ENCODE assay signal across 8 mouse cellular contexts in the genomic region with DNA sequence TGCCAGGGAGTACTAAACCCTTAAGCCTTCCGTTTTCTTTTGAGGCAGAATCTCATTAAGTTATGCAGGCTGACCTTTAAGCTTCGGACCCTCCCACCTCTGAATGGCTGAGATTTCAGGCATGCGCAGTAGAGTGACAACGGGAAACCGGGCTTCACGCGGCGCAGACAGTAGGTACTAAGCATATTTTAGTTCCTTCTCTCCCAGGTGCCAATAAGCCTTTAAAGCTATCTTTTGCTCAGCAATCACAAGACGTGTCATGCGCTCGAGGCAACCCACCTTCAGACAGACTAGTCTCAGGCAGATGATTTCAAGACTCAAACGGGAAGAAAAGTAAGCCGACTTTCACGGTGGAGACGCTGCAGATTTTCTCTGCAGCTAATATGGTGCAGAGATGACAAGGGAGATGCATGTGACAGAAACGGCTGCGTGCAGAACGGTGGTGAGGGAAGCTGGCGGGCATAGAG. TPM values are rescaled to one million over a fixed set of nuclear protein-coding genes. Genes with fewer than 3 reads are reported as not detected.
DNase-seq lines count a peak whose midpoint lies in the region; ATAC-seq and TF ChIP-seq lines count a peak whose summit lies in the region.

No protein-coding gene starts in this region.

- DNase-seq in spleen, adult 2 months (ENCODE audit: low read depth in 1 of 2, low spot score in 2 of 2) = no peak
- DNase-seq in spleen, postnatal 4 days (ENCODE audit: low spot score in 2 of 2) = no peak
- DNase-seq in embryo, embryonic 11.5 days (ENCODE audit: low read depth, low spot score) = peak; percentile 54
- DNase-seq in heart, postnatal 10 days = peak; percentile 46 to 64
- DNase-seq in kidney, postnatal 4 days = peak; percentile 73 to 83
- DNase-seq in liver, embryonic 13.5 days = no peak

- no peaks in the 10 kb centered on the region for H3K36me3 ChIP-seq in spleen, adult 2 months (ENCODE audit: control insufficient read depth, insufficient read depth, low read length)
- H3K36me3 ChIP-seq in liver, embryonic 13.5 days = no peaks in the 10 kb centered on the region

- peak overlapping the region; percentile 32 for H3K4me3 ChIP-seq in spleen, adult 2 months (ENCODE audit: extremely low read depth, insufficient read depth, insufficient read length)
- H3K4me3 ChIP-seq in liver, embryonic 13.5 days (replicated peaks) = peak overlapping the region; percentile 36
- H3K4me3 ChIP-seq in olfactory bulb, adult 2 months (ENCODE audit: insufficient read depth, low read depth, low read length) = peak overlapping the region; percentile 41

- 19% methylated on average over 19 of the region's 19 CpGs for WGBS in spleen, adult 2 months
- WGBS in liver, embryonic 13.5 days (ENCODE audit: insufficient replicate concordance) = 2% methylated on average over 19 of the region's 19 CpGs
- under 1% methylated on average over 19 of the region's 19 CpGs for WGBS in olfactory bulb, adult 2 months

- TF ChIP-seq CTCF in spleen, adult 2 months (IDR thresholded peaks at IDR 0.05; ENCODE audit: extremely low read depth, insufficient read depth, insufficient read length, insufficient replicate concordance) = no peak
- TF ChIP-seq CTCF in olfactory bulb, adult 2 months (IDR thresholded peaks at IDR 0.05; ENCODE audit: insufficient read depth, low read depth, low read length) = no peak

- no peak for ATAC-seq in liver, embryonic 13.5 days (ENCODE audit: low read depth)
- no peak for ATAC-seq in erythroblast, adult 5-6 weeks (replicated peaks; ENCODE audit: low FRiP score, poor library complexity, severe bottlenecking)

- H3K9me3 ChIP-seq in liver, embryonic 13.5 days (replicated peaks) = no peaks in the 10 kb centered on the region

- H3K9ac ChIP-seq in liver, embryonic 13.5 days = no peak overlapping the region

- no peak for TF ChIP-seq POLR2A in spleen, adult 2 months (IDR thresholded peaks at IDR 0.05; ENCODE audit: low read depth, low read length)
- TF ChIP-seq POLR2A in olfactory bulb, adult 2 months (IDR thresholded peaks at IDR 0.05; ENCODE audit: insufficient read depth, low read depth, low read length) = no peak

- no peaks in the 10 kb centered on the region for H3K4me1 ChIP-seq in spleen, adult 2 months (ENCODE audit: control insufficient read depth, insufficient read depth, insufficient read length)
- H3K4me1 ChIP-seq in liver, embryonic 13.5 days (replicated peaks) = peaks cover 3% of the 10 kb centered on the region; the same call in 1 of the 2 replicates
- peaks cover 3% of the 10 kb centered on the region; the same call in 1 of the 2 replicates for H3K4me1 ChIP-seq in olfactory bulb, adult 2 months (ENCODE audit: control insufficient read depth, insufficient read depth, low read length)

- no peak overlapping the region for H3K27ac ChIP-seq in spleen, adult 2 months (ENCODE audit: insufficient read depth, low read length)
- H3K27ac ChIP-seq in liver, embryonic 13.5 days = no peak overlapping the region
- H3K27ac ChIP-seq in olfactory bulb, adult 2 months (ENCODE audit: insufficient read depth, low read depth, low read length) = no peak overlapping the region

- intact Hi-C loops in heart, postnatal 10 days (cut with DNase I) = no loop called here

- H3K27me3 ChIP-seq in spleen, adult 2 months (ENCODE audit: control insufficient read depth, insufficient read depth, low read length) = no peaks in the 10 kb centered on the region
- peaks cover 37% of the 10 kb centered on the region for H3K27me3 ChIP-seq in liver, embryonic 13.5 days

- peak overlapping the region; percentile 59 for H3K4me2 ChIP-seq in liver, embryonic 13.5 days

RNA-seq across cellular contexts. Expression of a gene that starts 9.4 kb away (rescaled TPM):
- 37.2 and 41.9 TPM in 2 replicates for polyA plus RNA-seq in spleen, adult 2 months (2012; rRNA removed)
- 10 to 100 TPM; 33.9 to 41.2 TPM for total RNA-seq in heart, postnatal 10 days (2021)
- 2.8 and 3.1 TPM in 2 replicates for polyA plus RNA-seq in liver, embryonic 13.5 days (2015; fragmentation: Nextera tagmentation; extraction: Ambion mirVana)
- polyA plus RNA-seq in olfactory bulb, adult 2 months (2012; ENCODE audit: insufficient read depth, insufficient read length, low replicate concordance, missing spikeins) = 133 and 244 TPM in 2 replicates
- total RNA-seq in erythroblast, adult 5-6 weeks (2015; ENCODE audit: low replicate concordance) = 7.5 and 7.9 TPM in 2 replicates
- 14.9 and 15.8 TPM in 2 replicates for total RNA-seq in erythroblast, adult 5-6 weeks (2017; ENCODE audit: low replicate concordance)

RNA-seq across cellular contexts. Expression of a gene that starts 59.6 kb away (rescaled TPM):
- not detected in 2 replicates for polyA plus RNA-seq in spleen, adult 2 months (2012; rRNA removed)
- not detected for total RNA-seq in heart, postnatal 10 days (2021)
- not detected in 2 replicates for polyA plus RNA-seq in liver, embryonic 13.5 days (2015; fragmentation: Nextera tagmentation; extraction: Ambion mirVana)
- polyA plus RNA-seq in olfactory bulb, adult 2 months (2012; ENCODE audit: insufficient read depth, insufficient read length, low replicate concordance, missing spikeins) = not detected in 2 replicates
- total RNA-seq in erythroblast, adult 5-6 weeks (2015; ENCODE audit: low replicate concordance) = not detected in 2 replicates
- not detected in 2 replicates for total RNA-seq in erythroblast, adult 5-6 weeks (2017; ENCODE audit: low replicate concordance)

Comparison
In these comparisons a context has a peak if more than half of its experiments do, and no peak if none do; other contexts are left out.
1. DNase-seq: peak in embryo, embryonic 11.5 days (single experiment), heart, postnatal 10 days (2 of 2) and kidney, postnatal 4 days (2 of 2); none in spleen, adult 2 months (0 of 2), spleen, postnatal 4 days (0 of 2) and liver, embryonic 13.5 days (single experiment).
2. Peak in every context shown above with its lines, with median percentiles within 50 percentile points of each other: H3K4me3 ChIP-seq.